Mouse (Mus musculus): ENCODE data around the gene Lpgat1.

DNA sequence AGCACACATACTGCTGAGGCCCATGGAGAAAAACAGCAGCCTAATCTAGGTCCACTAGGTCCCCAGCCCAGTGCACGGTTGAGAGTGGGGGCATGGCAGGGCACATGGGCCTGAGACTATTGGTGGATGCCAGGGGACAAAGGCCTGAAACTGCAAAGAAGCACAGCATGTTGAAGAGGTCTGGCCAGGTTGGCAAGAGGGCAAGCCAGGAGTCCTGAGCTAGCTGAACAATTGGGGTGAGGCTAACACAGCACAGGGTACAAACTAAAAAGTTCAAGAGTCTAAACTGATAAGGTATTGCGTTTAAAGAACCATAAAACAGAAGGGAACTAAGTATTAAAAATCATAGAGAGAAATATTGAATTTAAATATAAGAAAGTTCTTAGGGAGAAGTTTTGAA lies 36.0 kb upstream of the Lpgat1 start:
- TF ChIP-seq POLR2A (IDR thresholded peaks at IDR 0.05; ENCODE audit: low read depth, low read length) (no peak), CTCF (IDR thresholded peaks at IDR 0.05; ENCODE audit: extremely low read depth, insufficient read depth, insufficient read length, insufficient replicate concordance) (no peak)

All from spleen, adult 2 months (tissue).